Mouse (Mus musculus): Measurements from ENCODE around the gene Ppp1r27. TPM values are rescaled to one million over a fixed set of nuclear protein-coding genes. Genes with fewer than 3 reads are reported as not detected.

The Ppp1r27 gene
- polyA plus RNA-seq, 1 experiment from 2014 or later: not detected

DNA sequence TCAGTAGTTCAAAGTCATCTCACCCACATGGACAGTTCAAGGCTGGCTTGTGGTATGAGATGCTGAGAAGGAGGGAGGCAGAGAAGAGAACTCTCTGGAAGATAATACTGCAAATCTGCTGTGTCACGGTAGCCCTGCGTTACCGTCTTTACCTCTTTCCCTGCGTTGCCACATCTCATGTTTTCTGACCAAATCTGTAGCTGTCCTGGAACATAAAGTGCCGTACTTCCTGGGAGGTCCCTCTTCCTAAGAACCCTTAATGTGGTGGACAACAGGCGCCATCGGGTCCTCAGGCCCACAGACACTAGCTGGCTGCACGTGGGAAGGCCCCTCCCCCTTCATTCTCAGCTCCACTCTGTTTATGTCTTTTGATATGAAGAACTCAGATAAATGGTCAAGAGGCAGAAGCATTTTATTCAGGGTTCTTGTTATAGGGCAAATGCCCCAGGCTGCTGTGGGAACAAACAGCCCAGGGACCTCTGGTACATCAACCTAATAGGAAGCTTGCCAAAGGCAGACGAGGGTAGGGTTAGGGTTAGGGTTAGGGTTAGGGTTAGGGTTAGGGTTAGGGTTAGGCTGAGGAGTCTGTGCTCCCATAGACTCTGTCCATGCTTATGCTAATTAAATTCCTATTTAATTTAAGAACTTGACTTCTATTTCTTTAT, 23.1 kb downstream of the Ppp1r27 start:
- 82% methylated on average over 9 of the region's 9 CpGs for WGBS
- H3K9me3 ChIP-seq (ENCODE audit: control insufficient read depth, low read length): no peaks in the 10 kb centered on the region
- H3K27ac ChIP-seq (ENCODE audit: low read length): no peak overlapping the region
- no peak overlapping the region for H3K9ac ChIP-seq (replicated peaks; ENCODE audit: low read depth, low read length)
- H3K4me2 ChIP-seq (ENCODE audit: low read length): no peak overlapping the region
- H3K4me3 ChIP-seq (replicated peaks; ENCODE audit: low read length): no peak overlapping the region
- peaks cover 9% of the 10 kb centered on the region for H3K4me1 ChIP-seq (replicated peaks; ENCODE audit: control insufficient read depth, insufficient read depth, low read length)
- no peak for ATAC-seq
- H3K36me3 ChIP-seq (ENCODE audit: control insufficient read depth, insufficient read depth): no peaks in the 10 kb centered on the region
- H3K27me3 ChIP-seq (replicated peaks; ENCODE audit: control insufficient read depth, insufficient read depth, low read length): peaks cover 44% of the 10 kb centered on the region

DNA sequence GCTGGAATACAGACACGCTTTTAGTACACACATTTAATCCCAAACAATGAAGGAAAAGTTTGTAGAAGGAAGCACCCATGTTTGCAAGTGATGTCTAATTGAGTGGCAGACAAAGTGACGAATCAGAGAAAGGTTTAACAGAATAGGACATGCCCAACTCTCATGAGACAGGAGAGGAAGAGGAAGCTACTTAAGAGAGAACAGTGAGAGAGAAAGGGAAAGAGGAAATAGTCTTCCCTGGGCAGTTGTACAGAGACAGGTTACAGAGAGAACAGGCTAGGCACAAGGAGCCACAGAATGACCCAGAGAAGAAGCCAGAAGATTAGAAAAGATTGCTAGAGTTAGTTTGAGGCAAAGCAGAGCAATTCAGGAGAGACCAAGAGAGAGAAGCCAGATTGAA, 25.0 kb downstream of the Ppp1r27 start:
- ATAC-seq: no peak
- Histone ChIP-seq H3K4me3 (replicated peaks; ENCODE audit: low read length) (no peak overlapping the region), H3K36me3 (ENCODE audit: control insufficient read depth, insufficient read depth) (no peaks in the 10 kb centered on the region), H3K27me3 (replicated peaks; ENCODE audit: control insufficient read depth, insufficient read depth, low read length) (peaks cover 29% of the 10 kb centered on the region), H3K9me3 (ENCODE audit: control insufficient read depth, low read length) (no peaks in the 10 kb centered on the region), H3K9ac (replicated peaks; ENCODE audit: low read depth, low read length) (no peak overlapping the region), H3K4me2 (ENCODE audit: low read length) (no peak overlapping the region), H3K4me1 (replicated peaks; ENCODE audit: control insufficient read depth, insufficient read depth, low read length) (peaks cover 8% of the 10 kb centered on the region), H3K27ac (ENCODE audit: low read length) (no peak overlapping the region)
- WGBS: 83% methylated on average over 2 of the region's 2 CpGs

DNA sequence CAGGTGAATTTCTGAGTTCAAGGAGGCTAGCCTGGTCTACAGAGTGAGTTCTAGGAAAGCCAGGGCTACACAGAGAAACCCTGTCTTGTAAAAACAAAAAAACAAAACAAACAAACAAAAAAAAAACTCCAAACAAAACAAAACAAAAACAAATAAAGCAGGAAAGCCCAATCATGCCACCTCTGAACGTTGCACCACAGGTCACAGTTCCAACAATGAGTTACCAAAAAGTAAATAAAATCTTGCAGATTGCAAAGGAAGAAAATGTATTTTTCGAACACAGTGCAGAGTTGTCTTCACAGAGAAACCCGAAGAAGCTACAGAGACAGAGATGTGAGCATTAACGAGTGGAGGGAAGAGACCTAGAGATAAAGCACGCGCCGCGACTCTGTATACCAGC, 28.4 kb downstream of the Ppp1r27 start:
- H3K4me2 ChIP-seq (ENCODE audit: low read length): no peak overlapping the region
- H3K27me3 ChIP-seq (replicated peaks; ENCODE audit: control insufficient read depth, insufficient read depth, low read length): no peaks in the 10 kb centered on the region
- no peak for ATAC-seq
- WGBS: 85% methylated on average over 8 of the region's 8 CpGs
- no peaks in the 10 kb centered on the region for H3K4me1 ChIP-seq (replicated peaks; ENCODE audit: control insufficient read depth, insufficient read depth, low read length)
- no peak overlapping the region for H3K4me3 ChIP-seq (replicated peaks; ENCODE audit: low read length)
- no peaks in the 10 kb centered on the region for H3K9me3 ChIP-seq (ENCODE audit: control insufficient read depth, low read length)
- no peak overlapping the region for H3K27ac ChIP-seq (ENCODE audit: low read length)
- no peak overlapping the region for H3K9ac ChIP-seq (replicated peaks; ENCODE audit: low read depth, low read length)
- no peaks in the 10 kb centered on the region for H3K36me3 ChIP-seq (ENCODE audit: control insufficient read depth, insufficient read depth)

DNA sequence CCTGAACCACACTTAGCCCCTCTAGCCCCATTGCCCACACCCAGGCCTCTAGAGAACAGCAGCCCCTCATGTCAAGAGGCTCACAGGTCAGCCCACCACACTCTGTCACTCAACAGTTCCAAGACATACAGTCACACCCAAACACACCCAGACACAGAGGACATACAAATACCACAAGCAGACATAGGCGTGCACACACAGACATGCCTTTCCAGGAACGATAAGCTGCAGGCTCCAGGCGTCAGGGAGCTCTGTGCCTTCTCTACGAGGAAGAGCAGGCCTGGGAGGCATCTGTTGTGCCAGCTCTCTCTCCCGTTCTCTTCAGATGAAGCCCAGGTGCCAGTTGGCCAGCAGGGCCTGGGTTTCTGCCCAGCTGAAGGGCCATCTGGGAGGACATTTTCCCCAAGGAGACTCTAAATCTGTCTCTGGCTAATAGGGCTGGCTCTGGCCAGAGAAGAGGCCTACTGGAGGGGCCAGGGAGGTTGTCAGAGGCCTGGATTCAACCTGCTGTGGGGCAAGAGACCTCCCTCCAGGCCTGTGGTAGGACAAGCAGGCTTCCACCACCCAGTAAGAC, 29.9 kb downstream of the Ppp1r27 start:
- Histone ChIP-seq H3K4me1 (replicated peaks; ENCODE audit: control insufficient read depth, insufficient read depth, low read length) (no peaks in the 10 kb centered on the region), H3K27me3 (replicated peaks; ENCODE audit: control insufficient read depth, insufficient read depth, low read length) (no peaks in the 10 kb centered on the region), H3K36me3 (ENCODE audit: control insufficient read depth, insufficient read depth) (no peaks in the 10 kb centered on the region), H3K27ac (ENCODE audit: low read length) (peak overlapping the region; percentile 21; the same call in 1 of the 2 replicates), H3K9ac (replicated peaks; ENCODE audit: low read depth, low read length) (no peak overlapping the region), H3K4me2 (ENCODE audit: low read length) (no peak overlapping the region), H3K4me3 (replicated peaks; ENCODE audit: low read length) (no peak overlapping the region), H3K9me3 (ENCODE audit: control insufficient read depth, low read length) (no peaks in the 10 kb centered on the region)
- 69% methylated on average over 5 of the region's 5 CpGs for whole genome bisulfite sequencing
- no peak for ATAC-seq

DNA sequence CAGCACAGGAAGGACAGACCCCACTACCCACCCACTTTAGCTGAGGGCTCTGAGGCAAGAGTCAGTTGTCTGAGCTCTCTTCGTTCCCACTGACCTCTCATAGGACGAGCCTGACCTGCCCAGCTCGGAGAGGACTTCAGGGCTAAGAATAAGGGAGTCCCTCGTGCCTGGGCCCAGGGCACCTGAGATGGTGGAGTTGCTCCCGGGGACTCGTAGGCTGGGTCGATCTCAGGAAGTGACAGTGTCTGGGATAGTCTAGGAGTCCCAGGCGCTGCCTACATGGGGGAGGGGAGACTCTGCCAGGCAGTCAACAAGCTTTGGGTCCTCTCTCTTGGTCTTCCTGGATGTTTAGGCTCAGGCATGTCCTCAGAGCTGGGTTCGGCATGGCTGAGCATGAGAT, 30.4 kb downstream of the Ppp1r27 start:
- H3K27ac ChIP-seq (ENCODE audit: low read length): no peak overlapping the region

DNA sequence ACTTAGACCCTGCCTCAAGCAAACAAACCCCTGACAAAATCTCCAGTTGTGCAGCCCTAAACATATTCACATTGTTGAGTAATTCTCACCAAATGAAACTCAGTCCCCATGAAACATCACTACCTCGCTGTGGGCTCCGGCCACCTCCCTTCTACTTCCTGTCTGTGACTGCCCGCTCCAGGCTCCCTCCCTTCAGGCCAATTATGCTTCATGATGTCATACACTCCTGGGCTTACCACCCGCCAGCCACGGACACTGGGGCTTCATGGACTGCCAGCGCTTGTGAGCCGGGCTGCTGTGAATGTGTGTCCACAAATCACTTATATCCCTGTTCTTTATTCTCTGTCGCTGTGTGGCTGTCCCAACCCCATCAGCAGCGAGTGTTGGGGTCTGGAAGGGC, 31.2 kb downstream of the Ppp1r27 start:
- no peak for ATAC-seq
- WGBS: 40% methylated on average over 9 of the region's 9 CpGs
- H3K27ac ChIP-seq (ENCODE audit: low read length): no peak overlapping the region

More for the DNA sequence above, 30.4 kb downstream of the Ppp1r27 start:
- H3K36me3 ChIP-seq (ENCODE audit: control insufficient read depth, insufficient read depth): no peaks in the 10 kb centered on the region
- H3K9me3 ChIP-seq (ENCODE audit: control insufficient read depth, low read length): no peaks in the 10 kb centered on the region
- ATAC-seq: no peak
- no peak overlapping the region for H3K4me2 ChIP-seq (ENCODE audit: low read length)
- H3K9ac ChIP-seq (replicated peaks; ENCODE audit: low read depth, low read length): no peak overlapping the region
- H3K4me1 ChIP-seq (replicated peaks; ENCODE audit: control insufficient read depth, insufficient read depth, low read length): no peaks in the 10 kb centered on the region
- H3K4me3 ChIP-seq (replicated peaks; ENCODE audit: low read length): no peak overlapping the region
- whole genome bisulfite sequencing: 79% methylated on average over 9 of the region's 9 CpGs
- H3K27me3 ChIP-seq (replicated peaks; ENCODE audit: control insufficient read depth, insufficient read depth, low read length): no peaks in the 10 kb centered on the region

DNA sequence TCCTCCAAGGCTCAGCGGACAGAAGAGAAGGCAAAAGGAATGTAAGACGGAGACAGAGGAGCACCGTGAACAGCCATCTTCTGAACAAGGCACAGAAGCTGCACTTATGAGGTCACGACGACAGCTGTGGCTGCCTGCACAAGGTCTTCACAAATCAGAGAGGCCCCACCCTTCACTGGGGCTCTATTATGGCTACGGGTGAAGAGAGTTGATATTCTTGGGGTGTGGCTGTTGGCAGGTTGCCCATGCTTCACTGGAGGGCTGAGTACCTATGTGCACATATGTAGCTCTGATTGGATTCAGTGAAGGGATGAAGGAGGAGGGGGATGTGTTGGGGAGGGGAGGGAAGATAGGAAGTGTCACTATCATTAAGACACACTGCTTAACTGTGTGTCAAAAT, 32.4 kb downstream of the Ppp1r27 start:
- WGBS: 70% methylated on average over 6 of the region's 6 CpGs
- Histone ChIP-seq H3K27me3 (replicated peaks; ENCODE audit: control insufficient read depth, insufficient read depth, low read length) (no peaks in the 10 kb centered on the region), H3K4me1 (replicated peaks; ENCODE audit: control insufficient read depth, insufficient read depth, low read length) (no peaks in the 10 kb centered on the region), H3K9ac (replicated peaks; ENCODE audit: low read depth, low read length) (no peak overlapping the region), H3K4me2 (ENCODE audit: low read length) (no peak overlapping the region), H3K27ac (ENCODE audit: low read length) (no peak overlapping the region), H3K36me3 (ENCODE audit: control insufficient read depth, insufficient read depth) (no peaks in the 10 kb centered on the region), H3K4me3 (replicated peaks; ENCODE audit: low read length) (no peak overlapping the region), H3K9me3 (ENCODE audit: control insufficient read depth, low read length) (no peaks in the 10 kb centered on the region)
- no peak for ATAC-seq

More for the DNA sequence above, 31.2 kb downstream of the Ppp1r27 start:
- Histone ChIP-seq H3K4me1 (replicated peaks; ENCODE audit: control insufficient read depth, insufficient read depth, low read length) (no peaks in the 10 kb centered on the region), H3K36me3 (ENCODE audit: control insufficient read depth, insufficient read depth) (no peaks in the 10 kb centered on the region), H3K4me3 (replicated peaks; ENCODE audit: low read length) (no peak overlapping the region), H3K27me3 (replicated peaks; ENCODE audit: control insufficient read depth, insufficient read depth, low read length) (no peaks in the 10 kb centered on the region), H3K9me3 (ENCODE audit: control insufficient read depth, low read length) (no peaks in the 10 kb centered on the region), H3K9ac (replicated peaks; ENCODE audit: low read depth, low read length) (no peak overlapping the region), H3K4me2 (ENCODE audit: low read length) (no peak overlapping the region)

DNA sequence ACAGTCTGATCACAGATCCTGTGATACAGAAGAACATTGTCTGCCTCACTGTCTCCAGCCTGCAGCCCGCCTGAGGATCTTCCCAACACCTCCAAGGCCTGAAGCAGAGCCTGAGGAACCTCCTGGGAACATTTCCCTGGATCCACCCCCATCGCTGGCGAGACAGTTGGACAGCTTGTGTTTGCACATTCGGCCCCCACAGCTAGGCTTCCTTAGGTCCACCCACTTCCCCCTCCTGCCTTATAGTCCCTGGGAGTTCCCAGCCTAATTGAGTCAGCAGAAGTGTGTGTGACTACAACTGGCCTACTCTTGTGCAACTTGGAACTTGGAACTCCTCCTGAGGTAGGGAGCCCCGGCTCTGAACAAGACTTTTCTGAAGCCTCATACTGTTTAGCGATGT, 32.9 kb downstream of the Ppp1r27 start:
- Histone ChIP-seq H3K27me3 (replicated peaks; ENCODE audit: control insufficient read depth, insufficient read depth, low read length) (no peaks in the 10 kb centered on the region), H3K9me3 (ENCODE audit: control insufficient read depth, low read length) (no peaks in the 10 kb centered on the region)

DNA sequence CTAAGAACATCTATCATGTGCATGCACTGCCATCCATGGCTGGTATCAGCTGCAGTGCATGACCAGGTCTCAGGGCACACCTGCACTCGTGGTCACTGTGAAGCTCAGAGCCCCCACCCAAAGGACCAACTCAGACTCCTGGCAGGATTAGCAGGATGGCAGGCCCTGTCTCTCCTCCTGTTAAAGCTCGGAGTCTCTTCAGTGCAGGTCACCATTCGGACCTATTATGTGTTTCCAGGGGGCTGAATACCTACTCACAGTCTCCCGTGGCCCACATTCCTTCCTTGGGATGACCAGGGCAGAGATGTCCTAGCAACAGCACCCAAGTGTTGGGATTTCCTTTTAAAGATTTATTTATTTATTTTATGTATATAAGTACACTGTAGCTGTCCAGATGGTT, 33.8 kb downstream of the Ppp1r27 start:
- H3K9ac ChIP-seq (replicated peaks; ENCODE audit: low read depth, low read length): no peak overlapping the region
- H3K4me1 ChIP-seq (replicated peaks; ENCODE audit: control insufficient read depth, insufficient read depth, low read length): no peaks in the 10 kb centered on the region
- no peaks in the 10 kb centered on the region for H3K27me3 ChIP-seq (replicated peaks; ENCODE audit: control insufficient read depth, insufficient read depth, low read length)
- no peak overlapping the region for H3K4me3 ChIP-seq (replicated peaks; ENCODE audit: low read length)
- H3K4me2 ChIP-seq (ENCODE audit: low read length): no peak overlapping the region
- no peaks in the 10 kb centered on the region for H3K9me3 ChIP-seq (ENCODE audit: control insufficient read depth, low read length)
- 79% methylated on average over 4 of the region's 4 CpGs for WGBS
- no peak overlapping the region for H3K27ac ChIP-seq (ENCODE audit: low read length)
- ATAC-seq: no peak
- H3K36me3 ChIP-seq (ENCODE audit: control insufficient read depth, insufficient read depth): no peaks in the 10 kb centered on the region

More for the DNA sequence above, 32.9 kb downstream of the Ppp1r27 start:
- H3K9ac ChIP-seq (replicated peaks; ENCODE audit: low read depth, low read length): no peak overlapping the region
- H3K27ac ChIP-seq (ENCODE audit: low read length): no peak overlapping the region
- H3K4me2 ChIP-seq (ENCODE audit: low read length): no peak overlapping the region
- no peak overlapping the region for H3K4me3 ChIP-seq (replicated peaks; ENCODE audit: low read length)
- ATAC-seq: no peak
- no peaks in the 10 kb centered on the region for H3K36me3 ChIP-seq (ENCODE audit: control insufficient read depth, insufficient read depth)
- H3K4me1 ChIP-seq (replicated peaks; ENCODE audit: control insufficient read depth, insufficient read depth, low read length): no peaks in the 10 kb centered on the region
- WGBS: 72% methylated on average over 6 of the region's 6 CpGs
